Comparison of ENCODE assay signal across 21 mouse cellular contexts in the genomic region with DNA sequence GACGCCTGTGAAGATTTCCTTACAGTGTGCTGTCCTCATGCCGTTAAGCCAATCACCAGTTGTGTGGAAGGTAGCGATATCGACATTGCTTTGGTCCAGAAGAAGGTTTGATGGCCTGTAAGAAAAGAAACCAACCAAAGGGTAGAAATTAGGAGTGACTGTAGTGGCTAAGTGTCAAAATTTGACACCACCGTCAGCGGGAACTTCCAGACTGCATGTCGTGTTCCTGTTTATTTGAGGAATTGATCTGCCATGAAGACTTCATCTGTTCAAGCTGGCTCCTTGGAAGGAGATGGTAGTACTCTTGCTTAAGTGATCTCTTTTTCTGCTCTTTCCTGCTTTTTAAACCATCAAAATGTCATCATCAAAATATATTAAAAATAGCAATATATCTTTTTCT.
"Had no signal": no experiment of that assay in that cellular context is flagged by ENCODE, and none has a peak within 500 bp of the region (broad histone marks: within the 10 kb centered on the region; RNA-seq: fewer than 3 reads in every experiment).

No protein-coding gene starts in this region.

- H3K9ac ChIP-seq: liver, postnatal 0 days; lung, embryonic 15.5 days; midbrain, embryonic 12.5 days; neural tube, embryonic 13.5 days; neural tube, embryonic 15.5 days had no signal

- H3K4me1 ChIP-seq: lung, embryonic 15.5 days; megakaryocyte, embryonic 14.5 days; midbrain, embryonic 12.5 days had no signal

- DNase-seq: liver, postnatal 0 days; lung, adult 2 months; lung, postnatal 14 days; lung, postnatal 36 days; midbrain, embryonic 14.5 days; retina, postnatal 1 day; right cerebral cortex, adult 18-20 months; right cerebral cortex, postnatal 25 days; right cerebral cortex, postnatal 4 days; spleen, adult 18-20 months; thymus, adult 18-20 months; thymus, postnatal 14 days; thymus, postnatal 36 days had no signal

- H3K36me3 ChIP-seq: lung, embryonic 15.5 days; midbrain, embryonic 12.5 days; neural tube, embryonic 13.5 days; neural tube, embryonic 15.5 days had no signal

- H3K4me2 ChIP-seq: lung, embryonic 15.5 days; midbrain, embryonic 12.5 days; neural tube, embryonic 13.5 days; neural tube, embryonic 15.5 days had no signal

- H3K27ac ChIP-seq: lung, embryonic 15.5 days; macrophage; midbrain, embryonic 12.5 days; neural tube, embryonic 13.5 days; neural tube, embryonic 15.5 days had no signal

- H3K4me3 ChIP-seq: lung, embryonic 15.5 days; megakaryocyte, embryonic 14.5 days; midbrain, embryonic 12.5 days; neural tube, embryonic 13.5 days; neural tube, embryonic 15.5 days had no signal

- H3K27me3 ChIP-seq: lung, embryonic 15.5 days; megakaryocyte, embryonic 14.5 days; midbrain, embryonic 12.5 days; neural tube, embryonic 13.5 days; neural tube, embryonic 15.5 days had no signal

- ATAC-seq: liver, postnatal 0 days; lung, postnatal 0 days; midbrain, embryonic 16.5 days had no signal

- H3K9me3 ChIP-seq: lung, embryonic 15.5 days; megakaryocyte, embryonic 14.5 days; midbrain, embryonic 12.5 days; neural tube, embryonic 13.5 days; neural tube, embryonic 15.5 days had no signal
